Mouse (Mus musculus) heart, embryonic 13.5 days (tissue): ENCODE data around the gene Tspan4. TPM values are rescaled to one million over a fixed set of nuclear protein-coding genes. Genes with fewer than 3 reads are reported as not detected.

Experiments used
- ATAC-seq: fragments of 200-750 bp; cut with Nextera tagmentation; 2 replicates; pipeline ENCODE4 v1.8.0; 2017; ENCODE audit warnings: moderate TSS enrichment; ENCODE audit not compliant: insufficient number of reproducible peaks, low FRiP score, low TSS enrichment; ENCODE audit errors: extremely low read depth
- H3K27ac ChIP-seq: fragments of 300-500 bp; sonication (generic); replicated peaks from 2 replicates; pipeline ENCODE4 v1.5.1; 2015; ENCODE audit warnings: moderate library complexity, mild to moderate bottlenecking, inconsistent platforms
- H3K27me3 ChIP-seq: fragments of 300-500 bp; sonication (generic); replicated peaks from 2 replicates; pipeline ENCODE4 v1.6.1; 2015; ENCODE audit warnings: mild to moderate bottlenecking, inconsistent platforms
- H3K36me3 ChIP-seq: fragments of 300-500 bp; sonication (generic); 2 replicates; pipeline ENCODE4 v1.6.1; 2015; ENCODE audit warnings: mild to moderate bottlenecking, inconsistent platforms
- H3K4me1 ChIP-seq: fragments of 300-500 bp; sonication (generic); 2 replicates; pipeline ENCODE4 v1.6.1; 2015; ENCODE audit warnings: inconsistent platforms
- H3K4me2 ChIP-seq: fragments of 300-500 bp; sonication (generic); 2 replicates; pipeline ENCODE4 v1.6.1; 2015; ENCODE audit warnings: inconsistent platforms, mild to moderate bottlenecking, moderate library complexity
- H3K4me3 ChIP-seq: fragments of 300-500 bp; sonication (generic); 2 replicates; pipeline ENCODE4 v1.5.1; 2015; ENCODE audit warnings: moderate library complexity, mild to moderate bottlenecking, inconsistent platforms
- H3K9ac ChIP-seq: fragments of 300-500 bp; sonication (generic); 2 replicates; pipeline ENCODE4 v1.6.1; 2015; ENCODE audit warnings: inconsistent platforms, mild to moderate bottlenecking, moderate library complexity
- H3K9me3 ChIP-seq: fragments of 300-500 bp; sonication (generic); 2 replicates; pipeline ENCODE4 v1.6.1; 2016; ENCODE audit warnings: inconsistent platforms
- WGBS: fragments of 180-500 bp; shearing (Covaris S2); methylation state at CpG from one replicate; pipeline ENCODE4 v1.1.7; 2015; ENCODE audit warnings: mixed read lengths; 5-methylcytosine and 5-hydroxymethylcytosine counted together
- polyA plus RNA-seq: library from polyadenylated mRNA; unstranded; fragments of >200 nt; fragmentation: Nextera tagmentation; extraction: Ambion mirVana; gene quantifications from 2 replicates; pipeline ENCODE4 v1.2.1, GENCODE M21; 2015

Tspan4 gene
- polyA plus RNA-seq, 1 experiment from 2014 or later: 64.5 TPM

GRCm38 (mm10) chr7:141540312-141541081 lies 65.5 kb downstream of the Tspan4 start:
- peaks cover 26% of the 10 kb centered on the region for H3K4me1 ChIP-seq
- no peaks in the 10 kb centered on the region for H3K27me3 ChIP-seq
- peak overlapping the region; percentile 68 for H3K27ac ChIP-seq
- no peak for ATAC-seq
- peak overlapping the region; percentile 92 for H3K9ac ChIP-seq
- 50% methylated on average over 13 of the region's 13 CpGs for WGBS
- H3K4me2 ChIP-seq: peak overlapping the region; percentile 95
- no peaks in the 10 kb centered on the region; the same call in 1 of the 2 replicates for H3K36me3 ChIP-seq
- H3K9me3 ChIP-seq: no peaks in the 10 kb centered on the region
- H3K4me3 ChIP-seq: peak overlapping the region; percentile 84

- Histone ChIP-seq H3K4me1 (peaks cover 26% of the 10 kb centered on the region), H3K9me3 (no peaks in the 10 kb centered on the region), H3K9ac (no peak overlapping the region), H3K4me2 (no peak overlapping the region), H3K4me3 (no peak overlapping the region), H3K36me3 (no peaks in the 10 kb centered on the region), H3K27ac (no peak overlapping the region), H3K27me3 (no peaks in the 10 kb centered on the region)
- 81% methylated on average over 4 of the region's 4 CpGs for WGBS
- no peak for ATAC-seq
Measured at GRCm38 (mm10) chr7:141541681-141542080, 66.6 kb downstream of the Tspan4 start.

- Histone ChIP-seq H3K4me3 (no peak overlapping the region), H3K27ac (no peak overlapping the region), H3K9me3 (no peaks in the 10 kb centered on the region), H3K27me3 (no peaks in the 10 kb centered on the region), H3K4me1 (peaks cover 26% of the 10 kb centered on the region), H3K4me2 (no peak overlapping the region), H3K36me3 (no peaks in the 10 kb centered on the region), H3K9ac (no peak overlapping the region)
- WGBS: 82% methylated on average over 2 of the region's 2 CpGs
- ATAC-seq: no peak
Measured at GRCm38 (mm10) chr7:141542588-141542987, 67.5 kb downstream of the Tspan4 start.

Other genes with a start within 250 kb of the Tspan4 start
- 43.5 and 46.2 TPM in 2 replicates for gene Phrf1, start 246.5 kb upstream of the Tspan4 start, polyA plus RNA-seq
- 3.4 and 4.2 TPM in 2 replicates for gene Irf7, start 208.8 kb upstream of the Tspan4 start, polyA plus RNA-seq
- gene Cdhr5, start 198.5 kb upstream of the Tspan4 start, polyA plus RNA-seq: not detected in 2 replicates
- gene Sct, start 196.1 kb upstream of the Tspan4 start, polyA plus RNA-seq: 0.88 and 1.5 TPM in 2 replicates
- gene Drd4, start 183.2 kb upstream of the Tspan4 start, polyA plus RNA-seq: 0.05 TPM in 1 of 2 replicates, not detected in the other
- gene Deaf1, start 147.6 kb upstream of the Tspan4 start, polyA plus RNA-seq: 35.5 and 37.4 TPM in 2 replicates
- gene Tmem80, start 147.5 kb upstream of the Tspan4 start, polyA plus RNA-seq: 33.2 and 39.9 TPM in 2 replicates
- gene Eps8l2, start 136.4 kb upstream of the Tspan4 start, polyA plus RNA-seq: 1.4 TPM in 2 replicates
- gene Taldo1, start 83.0 kb upstream of the Tspan4 start, polyA plus RNA-seq: 248 and 250 TPM in 2 replicates
- gene Gatd1, start 61.1 kb upstream of the Tspan4 start, polyA plus RNA-seq: 27.0 and 29.9 TPM in 2 replicates
- 8.1 and 9.8 TPM in 2 replicates for gene Cend1, start 45.7 kb upstream of the Tspan4 start, polyA plus RNA-seq
- gene Slc25a22, start 37.3 kb upstream of the Tspan4 start, polyA plus RNA-seq: 17.3 and 19.1 TPM in 2 replicates
- gene Pidd1, start 31.2 kb upstream of the Tspan4 start, polyA plus RNA-seq: 8.1 and 9.4 TPM in 2 replicates
- gene Rplp2, start 27.9 kb upstream of the Tspan4 start, polyA plus RNA-seq: 871 and 874 TPM in 2 replicates
- gene Pnpla2, start 20.0 kb upstream of the Tspan4 start, polyA plus RNA-seq: 42.6 and 45.7 TPM in 2 replicates
- 20.2 and 23.0 TPM in 2 replicates for gene Cracr2b, start 14.1 kb upstream of the Tspan4 start, polyA plus RNA-seq
- 28.5 and 31.4 TPM in 2 replicates for gene Cd151, start 7.8 kb upstream of the Tspan4 start, polyA plus RNA-seq
- 67.3 and 76.3 TPM in 2 replicates for gene Polr2l, start 108 bp upstream of the Tspan4 start, polyA plus RNA-seq
- gene Chid1, start 64.6 kb downstream of the Tspan4 start, polyA plus RNA-seq: 36.3 TPM in 2 replicates
- gene Ap2a2, start 86.9 kb downstream of the Tspan4 start, polyA plus RNA-seq: 50.8 and 54.8 TPM in 2 replicates
- gene Muc6, start 180.1 kb downstream of the Tspan4 start, polyA plus RNA-seq: 0.11 and 0.23 TPM in 2 replicates
- 0.42 and 0.82 TPM in 2 replicates for gene Muc2, start 215.1 kb downstream of the Tspan4 start, polyA plus RNA-seq